Mouse (Mus musculus) limb, embryonic 15.5 days (tissue): ENCODE data around the gene Cyp4f39. TPM values are rescaled to one million over a fixed set of nuclear protein-coding genes. Genes with fewer than 3 reads are reported as not detected.

Experiments
- ATAC-seq: fragments of 200-750 bp; cut with Nextera tagmentation; 2 replicates; pipeline ENCODE4 v1.8.0; 2017; ENCODE audit warnings: low read depth, moderate TSS enrichment; ENCODE audit not compliant: insufficient number of reproducible peaks, low FRiP score, low TSS enrichment
- H3K27ac ChIP-seq: fragments of 300-500 bp; sonication (generic); 2 replicates; pipeline ENCODE4 v1.5.1; 2015; ENCODE audit warnings: moderate library complexity, mild to moderate bottlenecking, inconsistent platforms
- H3K27me3 ChIP-seq: fragments of 300-500 bp; sonication (generic); 2 replicates; pipeline ENCODE4 v1.6.1; 2015; ENCODE audit warnings: inconsistent platforms
- H3K36me3 ChIP-seq: fragments of 300-500 bp; sonication (generic); 2 replicates; pipeline ENCODE4 v1.6.1; 2015; ENCODE audit warnings: inconsistent platforms
- H3K4me1 ChIP-seq: fragments of 300-500 bp; sonication (generic); 2 replicates; pipeline ENCODE4 v1.6.1; 2015; ENCODE audit warnings: inconsistent platforms
- H3K4me2 ChIP-seq: fragments of 300-500 bp; sonication (generic); 2 replicates; pipeline ENCODE4 v1.6.1; 2015; ENCODE audit warnings: mild to moderate bottlenecking, inconsistent platforms
- H3K4me3 ChIP-seq: fragments of 300-500 bp; sonication (generic); 2 replicates; pipeline ENCODE4 v1.5.1; 2015; ENCODE audit warnings: mild to moderate bottlenecking, inconsistent platforms
- H3K9ac ChIP-seq: fragments of 300-500 bp; sonication (generic); 2 replicates; pipeline ENCODE4 v1.6.1; 2015; ENCODE audit warnings: inconsistent platforms
- H3K9me3 ChIP-seq: fragments of 300-500 bp; sonication (generic); 2 replicates; pipeline ENCODE4 v1.6.1; 2016; ENCODE audit warnings: inconsistent platforms
- WGBS: fragments of 180-500 bp; shearing (Covaris S2); methylation state at CpG from one replicate; pipeline ENCODE4 v1.1.7; 2015; 5-methylcytosine and 5-hydroxymethylcytosine counted together
- polyA plus RNA-seq: library from polyadenylated mRNA; unstranded; fragments of >200 nt; fragmentation: Nextera tagmentation; extraction: Ambion mirVana; gene quantifications from 2 replicates; pipeline ENCODE4 v1.2.1, GENCODE M21; 2015

Cyp4f39 gene
- polyA plus RNA-seq, 1 experiment from 2014 or later, result 53.4 TPM

- no peak overlapping the region for H3K27ac ChIP-seq
- H3K36me3 ChIP-seq, result no peaks in the 10 kb centered on the region
- no peaks in the 10 kb centered on the region for H3K27me3 ChIP-seq
- no peak for ATAC-seq
- no peaks in the 10 kb centered on the region for H3K4me1 ChIP-seq
- 91% methylated on average over 4 of the region's 4 CpGs for WGBS
- no peak overlapping the region for H3K4me3 ChIP-seq
- no peak overlapping the region for H3K9ac ChIP-seq
- H3K4me2 ChIP-seq, result no peak overlapping the region
- H3K9me3 ChIP-seq, result no peaks in the 10 kb centered on the region
Observed at GRCm38 (mm10) chr17:32437106-32437505, 15.4 kb upstream of the Cyp4f39 start.

GRCm38 (mm10) chr17:32443245-32443644, 9.3 kb upstream of the Cyp4f39 start:
- no peaks in the 10 kb centered on the region for H3K4me1 ChIP-seq
- no peak overlapping the region for H3K27ac ChIP-seq
- 71% methylated on average over 6 of the region's 6 CpGs for WGBS
- ATAC-seq, result no peak
- H3K4me2 ChIP-seq, result no peak overlapping the region
- no peaks in the 10 kb centered on the region for H3K9me3 ChIP-seq
- H3K4me3 ChIP-seq, result no peak overlapping the region
- H3K9ac ChIP-seq, result no peak overlapping the region
- H3K27me3 ChIP-seq, result no peaks in the 10 kb centered on the region
- H3K36me3 ChIP-seq, result no peaks in the 10 kb centered on the region

GRCm38 (mm10) chr17:32445016-32445415, 7.5 kb upstream of the Cyp4f39 start:
- no peak overlapping the region for H3K9ac ChIP-seq
- H3K36me3 ChIP-seq, result no peaks in the 10 kb centered on the region
- no peak overlapping the region for H3K4me2 ChIP-seq
- no peaks in the 10 kb centered on the region for H3K27me3 ChIP-seq
- no peaks in the 10 kb centered on the region for H3K9me3 ChIP-seq
- ATAC-seq, result no peak
- H3K4me1 ChIP-seq, result no peaks in the 10 kb centered on the region
- H3K4me3 ChIP-seq, result no peak overlapping the region
- no peak overlapping the region for H3K27ac ChIP-seq
- WGBS, result 60% methylated on average over 5 of the region's 5 CpGs

GRCm38 (mm10) chr17:32447195-32447594, 5.3 kb upstream of the Cyp4f39 start:
- ATAC-seq, result no peak
- H3K4me1 ChIP-seq, result peaks cover under 1% of the 10 kb centered on the region; the same call in 1 of the 2 replicates
- no peak overlapping the region for H3K4me3 ChIP-seq
- H3K27me3 ChIP-seq, result peaks cover 2% of the 10 kb centered on the region; the same call in 1 of the 2 replicates
- no peaks in the 10 kb centered on the region for H3K9me3 ChIP-seq
- no peaks in the 10 kb centered on the region for H3K36me3 ChIP-seq
- no peak overlapping the region for H3K9ac ChIP-seq
- no peak overlapping the region for H3K27ac ChIP-seq
- no peak overlapping the region for H3K4me2 ChIP-seq

- no peaks in the 10 kb centered on the region for H3K9me3 ChIP-seq
- no peak overlapping the region for H3K4me2 ChIP-seq
- H3K9ac ChIP-seq, result no peak overlapping the region
- WGBS, result 97% methylated on average over 1 of the region's 1 CpGs
- H3K27ac ChIP-seq, result no peak overlapping the region
- H3K4me3 ChIP-seq, result no peak overlapping the region
- ATAC-seq, result no peak
- H3K27me3 ChIP-seq, result peaks cover 18% of the 10 kb centered on the region
- H3K4me1 ChIP-seq, result peaks cover 8% of the 10 kb centered on the region
- no peaks in the 10 kb centered on the region for H3K36me3 ChIP-seq
Observed at GRCm38 (mm10) chr17:32449042-32449441, 3.5 kb upstream of the Cyp4f39 start.

GRCm38 (mm10) chr17:32450844-32451537, 1.5 kb upstream of the Cyp4f39 start:
- Histone ChIP-seq H3K4me1 (peaks cover 8% of the 10 kb centered on the region), H3K4me2 (no peak overlapping the region), H3K27ac (no peak overlapping the region), H3K27me3 (peaks cover 18% of the 10 kb centered on the region), H3K36me3 (no peaks in the 10 kb centered on the region), H3K9me3 (no peaks in the 10 kb centered on the region), H3K9ac (no peak overlapping the region), H3K4me3 (no peak overlapping the region)
- ATAC-seq, result no peak
- WGBS, result 32% methylated on average over 2 of the region's 2 CpGs

- no peak overlapping the region for H3K27ac ChIP-seq
- peaks cover 8% of the 10 kb centered on the region for H3K4me1 ChIP-seq
- H3K4me2 ChIP-seq, result no peak overlapping the region
- H3K4me3 ChIP-seq, result 0 out of 2 replicates have a peak overlapping the region, but pooled peaks have one; percentile 31
- no peak for ATAC-seq
- no peaks in the 10 kb centered on the region for H3K36me3 ChIP-seq
- 59% methylated on average over 4 of the region's 4 CpGs for WGBS
- H3K9me3 ChIP-seq, result no peaks in the 10 kb centered on the region
- H3K27me3 ChIP-seq, result peaks cover 18% of the 10 kb centered on the region
- no peak overlapping the region for H3K9ac ChIP-seq
Observed at GRCm38 (mm10) chr17:32454188-32454587, 1.7 kb downstream of the Cyp4f39 start.

- Histone ChIP-seq H3K27me3 (peaks cover 18% of the 10 kb centered on the region), H3K9me3 (no peaks in the 10 kb centered on the region), H3K4me1 (peaks cover 8% of the 10 kb centered on the region), H3K36me3 (no peaks in the 10 kb centered on the region), H3K4me2 (no peak overlapping the region), H3K27ac (no peak overlapping the region), H3K9ac (no peak overlapping the region), H3K4me3 (no peak overlapping the region)
- WGBS, result 52% methylated on average over 2 of the region's 2 CpGs
- ATAC-seq, result no peak
Observed at GRCm38 (mm10) chr17:32454997-32455396, 2.5 kb downstream of the Cyp4f39 start.

- no peaks in the 10 kb centered on the region for H3K9me3 ChIP-seq
- H3K27ac ChIP-seq, result no peak overlapping the region
- H3K9ac ChIP-seq, result no peak overlapping the region
- ATAC-seq, result no peak
- no peaks in the 10 kb centered on the region for H3K27me3 ChIP-seq
- 48% methylated on average over 7 of the region's 7 CpGs for WGBS
- no peaks in the 10 kb centered on the region for H3K4me1 ChIP-seq
- H3K36me3 ChIP-seq, result no peaks in the 10 kb centered on the region
- H3K4me2 ChIP-seq, result no peak overlapping the region
- H3K4me3 ChIP-seq, result no peak overlapping the region
Observed at GRCm38 (mm10) chr17:32468494-32468893, 16.0 kb downstream of the Cyp4f39 start.

- Histone ChIP-seq H3K4me2 (no peak overlapping the region), H3K4me3 (no peak overlapping the region), H3K27ac (no peak overlapping the region), H3K4me1 (no peaks in the 10 kb centered on the region), H3K27me3 (no peaks in the 10 kb centered on the region), H3K9ac (no peak overlapping the region), H3K36me3 (no peaks in the 10 kb centered on the region), H3K9me3 (no peaks in the 10 kb centered on the region)
- no peak for ATAC-seq
- 73% methylated on average over 4 of the region's 4 CpGs for whole genome bisulfite sequencing
Observed at GRCm38 (mm10) chr17:32470795-32471194, 18.3 kb downstream of the Cyp4f39 start.

GRCm38 (mm10) chr17:32472176-32472575, 19.7 kb downstream of the Cyp4f39 start:
- H3K9ac ChIP-seq, result no peak overlapping the region
- no peak for ATAC-seq
- H3K4me3 ChIP-seq, result no peak overlapping the region
- H3K4me1 ChIP-seq, result no peaks in the 10 kb centered on the region
- H3K27ac ChIP-seq, result no peak overlapping the region
- WGBS, result 52% methylated on average over 7 of the region's 7 CpGs
- no peaks in the 10 kb centered on the region for H3K36me3 ChIP-seq
- no peak overlapping the region for H3K4me2 ChIP-seq
- H3K27me3 ChIP-seq, result no peaks in the 10 kb centered on the region
- H3K9me3 ChIP-seq, result no peaks in the 10 kb centered on the region

GRCm38 (mm10) chr17:32474954-32475560, 22.5 kb downstream of the Cyp4f39 start:
- Histone ChIP-seq H3K9ac (no peak overlapping the region), H3K4me1 (no peaks in the 10 kb centered on the region), H3K27me3 (no peaks in the 10 kb centered on the region), H3K9me3 (no peaks in the 10 kb centered on the region), H3K4me2 (no peak overlapping the region), H3K27ac (no peak overlapping the region), H3K4me3 (no peak overlapping the region), H3K36me3 (no peaks in the 10 kb centered on the region)
- no peak for ATAC-seq
- WGBS, result 76% methylated on average over 5 of the region's 5 CpGs
